ENCODE assay signal across 23 mouse cellular contexts in the genomic region with DNA sequence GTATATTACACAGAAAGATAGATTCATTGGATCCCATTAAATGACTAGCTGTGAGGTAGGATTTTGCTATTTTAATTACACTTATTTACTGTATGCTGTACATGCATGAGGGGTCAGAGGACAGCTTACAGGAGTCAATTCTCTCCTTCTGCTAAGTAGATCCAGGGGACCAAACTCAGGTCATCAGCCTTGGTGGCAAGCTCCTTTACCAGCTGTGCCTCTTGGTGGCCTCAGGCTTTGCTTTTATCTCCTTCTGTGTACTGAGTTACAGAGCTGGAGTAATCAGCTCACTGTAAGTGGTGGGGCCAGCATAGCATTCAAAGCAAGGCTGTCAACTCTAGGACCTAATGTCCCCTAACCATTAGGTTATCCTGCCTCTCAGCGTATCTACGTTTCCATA. TPM values are rescaled to one million over a fixed set of nuclear protein-coding genes. Genes with fewer than 3 reads are reported as not detected.
DNase-seq lines count a peak whose midpoint lies in the region; ATAC-seq and TF ChIP-seq lines count a peak whose summit lies in the region.
"Had no signal": no experiment of that assay in that cellular context is flagged by ENCODE, and none has a peak within 500 bp of the region (broad histone marks: within the 10 kb centered on the region; RNA-seq: fewer than 3 reads in every experiment).

No protein-coding gene starts in this region.

- no peaks in the 10 kb centered on the region for H3K9me3 ChIP-seq in kidney, embryonic 15.5 days (replicated peaks)
- no peaks in the 10 kb centered on the region for H3K9me3 ChIP-seq in embryonic facial prominence, embryonic 15.5 days (replicated peaks)
- H3K9me3 ChIP-seq: forebrain, embryonic 12.5 days; limb, embryonic 12.5 days; liver, embryonic 13.5 days; megakaryocyte, embryonic 14.5 days had no signal

- 82% methylated on average over 2 of the region's 2 CpGs for WGBS in kidney, embryonic 15.5 days
- WGBS in embryonic facial prominence, embryonic 15.5 days, result 71% methylated on average over 2 of the region's 2 CpGs
- WGBS in thymus, adult 2 months, result 95% methylated on average over 2 of the region's 2 CpGs

- no peak overlapping the region for H3K9ac ChIP-seq in kidney, embryonic 15.5 days
- H3K9ac ChIP-seq in embryonic facial prominence, embryonic 15.5 days, result no peak overlapping the region
- H3K9ac ChIP-seq: forebrain, embryonic 12.5 days; limb, embryonic 12.5 days; liver, embryonic 13.5 days had no signal

- peaks cover 60% of the 10 kb centered on the region for H3K79me2 ChIP-seq in myocyte (ENCODE audit: control insufficient read depth, insufficient read depth)

- peaks cover 54% of the 10 kb centered on the region for H3K4me1 ChIP-seq in kidney, embryonic 15.5 days
- peaks cover 48% of the 10 kb centered on the region for H3K4me1 ChIP-seq in embryonic facial prominence, embryonic 15.5 days
- no peaks in the 10 kb centered on the region for H3K4me1 ChIP-seq in thymus, adult 2 months (replicated peaks; ENCODE audit: control insufficient read depth, insufficient read depth, low read length)
- H3K4me1 ChIP-seq: megakaryocyte, embryonic 14.5 days had no signal

- no peak for TF ChIP-seq CTCF in gastrocnemius, adult 2 months (IDR thresholded peaks at IDR 0.05)
- TF ChIP-seq CTCF in thymus, adult 2 months (IDR thresholded peaks at IDR 0.05; ENCODE audit: borderline replicate concordance, control insufficient read depth, extremely low read depth, insufficient read depth, low read length, poor library complexity), result no peak

- TF ChIP-seq POLR2A in myocyte (IDR thresholded peaks at IDR 0.05; ENCODE audit: insufficient read length, low read depth), result no peak
- TF ChIP-seq POLR2A in thymus, adult 2 months (IDR thresholded peaks at IDR 0.05; ENCODE audit: control insufficient read depth, extremely low read depth, insufficient read depth, low read length, poor library complexity), result no peak

- no peaks in the 10 kb centered on the region for H3K36me3 ChIP-seq in kidney, embryonic 15.5 days
- no peaks in the 10 kb centered on the region for H3K36me3 ChIP-seq in embryonic facial prominence, embryonic 15.5 days
- H3K36me3 ChIP-seq in myocyte (ENCODE audit: control insufficient read depth, insufficient read depth), result no peaks in the 10 kb centered on the region
- no peaks in the 10 kb centered on the region for H3K36me3 ChIP-seq in thymus, adult 2 months (ENCODE audit: control insufficient read depth, insufficient read depth, low read length)
- H3K36me3 ChIP-seq: forebrain, embryonic 12.5 days; limb, embryonic 12.5 days; liver, embryonic 13.5 days had no signal

- no peak for ATAC-seq in kidney, embryonic 15.5 days (replicated peaks; ENCODE audit: low FRiP score)
- no peak for ATAC-seq in embryonic facial prominence, embryonic 15.5 days (ENCODE audit: insufficient number of reproducible peaks, low FRiP score, low TSS enrichment, low read depth)
- ATAC-seq: CD4-positive, CD25-positive, alpha-beta regulatory T cell, adult 4 months; Patski had no signal

- H3K27me3 ChIP-seq in kidney, embryonic 15.5 days, result no peaks in the 10 kb centered on the region
- H3K27me3 ChIP-seq in embryonic facial prominence, embryonic 15.5 days, result no peaks in the 10 kb centered on the region
- H3K27me3 ChIP-seq in myocyte (ENCODE audit: control insufficient read depth, insufficient read depth, insufficient read length), result no peaks in the 10 kb centered on the region
- H3K27me3 ChIP-seq in thymus, adult 2 months (ENCODE audit: control insufficient read depth, insufficient read depth, low read length), result no peaks in the 10 kb centered on the region
- H3K27me3 ChIP-seq: forebrain, embryonic 12.5 days; limb, embryonic 12.5 days; liver, embryonic 13.5 days; Patski had no signal

- H3K4me2 ChIP-seq in kidney, embryonic 15.5 days, result no peak overlapping the region
- no peak overlapping the region for H3K4me2 ChIP-seq in embryonic facial prominence, embryonic 15.5 days (replicated peaks)
- H3K4me2 ChIP-seq in myocyte (ENCODE audit: low read depth), result peak overlapping the region; percentile 46
- H3K4me2 ChIP-seq: forebrain, embryonic 12.5 days; limb, embryonic 12.5 days; liver, embryonic 13.5 days had no signal

- H3K27ac ChIP-seq in gastrocnemius, adult 2 months, result 0 out of 2 replicates have a peak overlapping the region, but pooled peaks have one; percentile 66
- H3K27ac ChIP-seq in kidney, embryonic 15.5 days, result peak overlapping the region; percentile 29; the same call in 1 of the 2 replicates
- peak overlapping the region; percentile 84 for H3K27ac ChIP-seq in embryonic facial prominence, embryonic 15.5 days (replicated peaks)
- no peak overlapping the region for H3K27ac ChIP-seq in thymus, adult 2 months (ENCODE audit: control insufficient read depth, insufficient read depth, low read length)

- DNase-seq in gastrocnemius, adult 2 months, result no peak
- no peak for DNase-seq in gastrocnemius, postnatal 25 days
- DNase-seq in kidney, postnatal 25 days, result no peak
- DNase-seq in layer of hippocampus, postnatal 10 days (ENCODE audit: low spot score in 2 of 2), result no peak
- DNase-seq in thymus, adult 2 months, result no peak
- DNase-seq: adrenal gland, postnatal 25 days; cerebellum, adult 11-12 months; cerebellum, postnatal 14 days; embryo, embryonic 11 days; gastrocnemius, postnatal 10 days; kidney, adult 9 months; kidney, postnatal 4 days; layer of hippocampus, adult 9-11 months; liver, embryonic 13.5 days; lung, postnatal 14 days had no signal

- intact Hi-C loops in gastrocnemius, adult 2 months (cut with DNase I), result no loop called here

- H3K4me3 ChIP-seq in gastrocnemius, adult 2 months, result no peak overlapping the region
- no peak overlapping the region for H3K4me3 ChIP-seq in kidney, embryonic 15.5 days (replicated peaks)
- no peak overlapping the region for H3K4me3 ChIP-seq in embryonic facial prominence, embryonic 15.5 days (replicated peaks)
- H3K4me3 ChIP-seq in myocyte, result no peak overlapping the region
- no peak overlapping the region for H3K4me3 ChIP-seq in thymus, adult 2 months (ENCODE audit: control insufficient read depth, insufficient read depth, low read length)
- H3K4me3 ChIP-seq: forebrain, embryonic 12.5 days; limb, embryonic 12.5 days; liver, embryonic 13.5 days; megakaryocyte, embryonic 14.5 days had no signal

- no peak overlapping the region for H3ac ChIP-seq in myocyte (ENCODE audit: control insufficient read depth, insufficient read length)

TF ChIP-seq in myocyte, 11 proteins besides CTCF, POLR2A, EP300 and RAD21:
- TF ChIP-seq MYOD1 (IDR thresholded peaks at IDR 0.05; ENCODE audit: control insufficient read depth in 1 of 3, insufficient read length in 2 of 3, low read depth in 2 of 3), result no peak
- no peak for TF ChIP-seq CEBPB (IDR thresholded peaks at IDR 0.05; ENCODE audit: insufficient read depth, poor library complexity, severe bottlenecking)
- no peak for TF ChIP-seq USF1 (IDR thresholded peaks at IDR 0.05; ENCODE audit: low read depth)
- TF ChIP-seq REST (IDR thresholded peaks at IDR 0.05; ENCODE audit: insufficient read depth, insufficient read length), result no peak
- TF ChIP-seq TCF12 (IDR thresholded peaks at IDR 0.05; ENCODE audit: insufficient read depth, poor library complexity, severe bottlenecking), result no peak
- TF ChIP-seq MYOG (IDR thresholded peaks at IDR 0.05; ENCODE audit: control insufficient read depth in 1 of 3, insufficient read depth in 1 of 3, insufficient read length in 2 of 3, low read depth in 2 of 3), result no peak
- TF ChIP-seq E2F4 (IDR thresholded peaks at IDR 0.05; ENCODE audit: insufficient read depth), result no peak
- no peak for TF ChIP-seq MAX (IDR thresholded peaks at IDR 0.05; ENCODE audit: low read depth)
- no peak for TF ChIP-seq TCF3 (IDR thresholded peaks at IDR 0.05; ENCODE audit: insufficient read length, low read depth)
- no peak for TF ChIP-seq SRF (IDR thresholded peaks at IDR 0.05; ENCODE audit: control insufficient read depth, insufficient read length, low read depth)
- no peak for TF ChIP-seq POLR2AphosphoS2 (IDR thresholded peaks at IDR 0.05; ENCODE audit: insufficient read length, low read depth)

RNA-seq across cellular contexts. Expression of a gene that starts 27.6 kb away (rescaled TPM):
- 10 to 100 TPM; 10.9 to 17.0 TPM for total RNA-seq in gastrocnemius, adult 2 months (2021)
- 10 to 100 TPM; 19.0 to 22.7 TPM for total RNA-seq in gastrocnemius, postnatal 25 days (2021)
- 103 and 107 TPM in 2 replicates for polyA plus RNA-seq in kidney, embryonic 15.5 days (2015; fragmentation: Nextera tagmentation; extraction: Ambion mirVana)
- polyA plus RNA-seq in embryonic facial prominence, embryonic 15.5 days (2015; fragmentation: Nextera tagmentation; extraction: Ambion mirVana), result 96.0 and 105 TPM in 2 replicates
- 78.3 TPM for polyA plus RNA-seq in myocyte (2012; fragmentation: generic; extraction: Trizol)
- total RNA-seq in layer of hippocampus, postnatal 10 days (2021), result 10 to 100 TPM; 50.9 to 56.0 TPM
- 6.1 and 6.6 TPM in 2 replicates for polyA plus RNA-seq in thymus, adult 2 months (2012; rRNA removed)
- polyA plus RNA-seq: CD4-positive, CD25-positive, alpha-beta regulatory T cell, adult 4 months had no signal

Comparison
In these comparisons a context has a peak if more than half of its experiments do, and no peak if none do; other contexts are left out.
1. RNA of a gene that starts 27.6 kb away (polyA plus RNA-seq): 103 to 107 TPM in kidney, embryonic 15.5 days, 96.0 to 105 TPM in embryonic facial prominence, embryonic 15.5 days and 78.3 TPM in myocyte (single experiment); 6.1 to 6.6 TPM in thymus, adult 2 months; every median in the first group is over 10 times any median in the second.